Mouse (Mus musculus) heart, adult 8-10 months (tissue): ENCODE measurements at regions not wholly inside any gene's neighbourhood (a gene's known extent, or its start where the extent isn't known, plus 50 kb on each side); places are given as distances from the start of the nearest gene placed in this dataset.

Experiments used
- DNase-seq: peaks from one replicate; pipeline ENCODE4 v3.0.0; 2022; ENCODE audit warnings: low spot score

DNA sequence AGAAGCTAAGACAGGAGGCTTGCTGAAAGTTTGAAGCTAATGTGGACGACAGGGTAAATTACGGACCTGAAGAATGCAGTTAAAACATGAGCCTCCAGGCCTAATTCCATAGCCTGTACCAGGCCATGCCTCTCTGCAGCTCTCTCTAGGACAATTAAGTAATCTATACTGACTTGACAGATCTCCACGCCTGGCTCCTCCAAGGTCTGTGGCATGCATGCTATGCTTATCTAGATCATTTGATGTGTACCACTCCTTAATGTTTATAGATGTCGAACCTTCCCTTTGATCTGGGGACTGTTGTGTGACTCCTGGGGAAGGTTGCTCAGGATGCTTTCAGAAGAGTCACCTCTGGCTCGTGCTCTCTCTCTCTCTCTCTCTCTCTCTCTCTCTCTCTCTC, 62.2 kb upstream of the Cd55 start:
- DNase-seq: no peak

DNA sequence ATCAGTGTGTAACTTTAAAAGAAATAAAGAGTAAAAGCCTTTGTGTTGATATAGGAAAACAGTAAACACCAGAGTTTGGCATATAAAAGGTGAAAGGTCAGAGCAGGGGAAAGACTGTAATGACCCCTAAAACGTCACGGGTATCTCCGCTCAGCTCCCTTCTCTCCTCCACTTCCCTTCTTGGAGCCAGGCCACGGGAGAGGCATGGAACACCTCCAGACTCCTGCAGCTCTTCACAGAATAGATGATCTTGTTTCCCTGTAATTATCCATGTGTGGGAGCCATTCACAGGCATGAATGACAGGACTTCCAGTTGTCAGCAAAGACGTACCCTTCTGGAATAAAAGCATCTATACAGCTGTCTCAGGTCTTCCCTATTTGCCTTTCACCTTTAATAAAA, 55.3 kb upstream of the Cd55 start:
- no peak for DNase-seq

DNA sequence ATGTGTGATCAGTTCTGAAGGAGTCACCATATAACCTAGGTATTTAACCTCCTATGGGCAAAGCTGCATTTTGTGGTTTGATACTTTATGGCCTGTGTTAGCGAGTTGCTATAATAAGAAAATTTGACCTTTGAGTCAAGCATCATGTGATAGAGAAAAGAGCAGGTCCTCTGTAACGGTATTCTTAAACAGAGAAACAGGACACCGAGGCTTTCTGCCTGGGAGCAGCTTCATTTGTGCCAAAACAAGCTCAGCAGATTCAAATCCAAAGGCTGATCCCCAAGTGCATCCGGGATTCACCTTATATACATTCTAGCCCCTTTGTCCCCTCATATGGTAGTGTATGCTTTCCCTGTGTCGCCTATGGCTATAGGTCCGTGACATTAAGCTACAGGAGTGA, 54.1 kb upstream of the Cd55 start:
- no peak for DNase-seq

DNA sequence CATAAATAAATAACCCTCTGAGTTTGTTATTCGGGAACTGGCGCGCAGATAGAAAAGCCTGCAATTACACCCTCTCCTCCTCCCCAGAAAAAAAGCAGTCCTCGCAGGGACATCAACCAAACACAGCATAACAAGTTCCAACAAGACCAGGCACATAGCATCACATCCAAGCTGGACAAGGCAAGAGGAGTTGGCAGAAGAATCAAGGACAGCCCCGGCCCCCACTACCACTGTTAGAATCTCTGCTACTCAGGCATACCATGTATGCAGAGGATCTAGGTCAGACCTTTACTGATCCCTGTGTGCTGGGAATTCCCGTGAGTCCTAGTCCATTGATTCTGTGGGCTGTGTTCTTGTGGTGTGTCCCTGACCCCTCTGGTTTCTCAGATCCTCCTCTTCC, 52.8 kb upstream of the Cd55 start:
- DNase-seq: no peak

DNA sequence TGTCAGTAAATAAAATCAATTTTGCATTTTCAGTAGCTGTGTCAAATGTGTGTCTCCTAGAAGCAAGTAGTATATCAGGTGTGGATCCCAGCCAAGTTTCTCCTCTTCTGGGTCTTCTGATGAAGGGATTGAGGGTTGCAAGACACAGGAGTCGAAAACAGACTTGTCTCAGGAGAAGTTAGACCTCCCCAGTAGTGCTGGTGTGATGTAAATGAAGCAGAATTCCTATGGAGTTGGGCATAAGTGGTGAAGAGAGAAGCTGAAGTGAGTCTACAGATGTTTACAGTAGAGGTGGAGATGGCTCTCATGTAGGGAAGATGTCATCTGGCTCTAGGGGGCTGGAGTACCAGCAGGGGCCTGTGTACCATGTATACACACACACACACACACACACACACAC, 50.9 kb upstream of the Cd55 start:
- DNase-seq: no peak

DNA sequence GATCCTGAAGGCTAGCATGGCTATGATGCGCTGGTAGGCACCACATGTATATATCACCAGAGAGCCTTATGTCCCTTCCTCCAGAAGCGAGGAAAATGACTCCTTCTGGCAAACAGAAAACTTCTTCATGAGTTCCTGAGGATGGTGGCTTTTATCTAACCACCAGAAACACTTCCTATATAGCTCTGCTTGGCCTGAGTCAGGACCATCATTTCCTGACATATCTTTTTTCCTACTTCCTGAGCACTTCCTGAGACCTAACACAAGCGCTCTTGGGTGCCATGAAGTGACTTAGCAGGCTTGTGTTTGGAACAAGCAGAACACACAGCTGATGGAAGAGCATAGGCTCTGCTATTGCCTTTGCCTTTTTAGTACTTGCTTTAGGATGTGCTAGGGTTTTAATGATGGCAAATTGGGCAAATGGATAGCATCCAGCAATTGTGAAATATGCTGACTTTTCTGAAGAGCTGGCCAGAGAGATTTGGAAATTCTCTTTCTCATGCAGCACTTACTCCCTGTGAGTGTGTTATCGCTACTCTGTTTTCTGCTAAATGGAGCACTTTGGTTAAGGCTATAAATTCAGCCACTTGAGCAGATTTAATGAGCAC, 50.4 kb upstream of the Cd55 start:
- peak; percentile 34 for DNase-seq
